Mouse (Mus musculus) lung, embryonic 15.5 days (tissue): ENCODE results near the gene Srd5a1. TPM values are rescaled to one million over a fixed set of nuclear protein-coding genes. Genes with fewer than 3 reads are reported as not detected.

ENCODE experiments used
- ATAC-seq: fragments of 200-750 bp; cut with Nextera tagmentation; 2 replicates; pipeline ENCODE4 v1.8.0; 2017; ENCODE audit warnings: moderate number of reproducible peaks, borderline replicate concordance; ENCODE audit not compliant: low FRiP score, low TSS enrichment; ENCODE audit errors: extremely low read depth
- H3K27ac ChIP-seq: fragments of 300-500 bp; sonication (generic); 2 replicates; pipeline ENCODE4 v1.5.1; 2015; ENCODE audit warnings: moderate library complexity, mild to moderate bottlenecking, inconsistent platforms
- H3K27me3 ChIP-seq: fragments of 300-500 bp; sonication (generic); 2 replicates; pipeline ENCODE4 v1.6.1; 2015; ENCODE audit warnings: inconsistent platforms
- H3K36me3 ChIP-seq: fragments of 300-500 bp; sonication (generic); 2 replicates; pipeline ENCODE4 v1.6.1; 2015; ENCODE audit warnings: inconsistent platforms
- H3K4me1 ChIP-seq: fragments of 300-500 bp; sonication (generic); 2 replicates; pipeline ENCODE4 v1.6.1; 2015; ENCODE audit warnings: inconsistent platforms
- H3K4me2 ChIP-seq: fragments of 300-500 bp; sonication (generic); 2 replicates; pipeline ENCODE4 v1.6.1; 2015; ENCODE audit warnings: inconsistent platforms, mild to moderate bottlenecking, moderate library complexity
- H3K4me3 ChIP-seq: fragments of 300-500 bp; sonication (generic); 2 replicates; pipeline ENCODE4 v1.5.1; 2015; ENCODE audit warnings: mild to moderate bottlenecking, inconsistent platforms
- H3K9ac ChIP-seq: fragments of 300-500 bp; sonication (generic); 2 replicates; pipeline ENCODE4 v1.6.1; 2015; ENCODE audit warnings: inconsistent platforms
- H3K9me3 ChIP-seq: fragments of 300-500 bp; sonication (generic); 2 replicates; pipeline ENCODE4 v1.6.1; 2016; ENCODE audit warnings: inconsistent platforms
- WGBS: fragments of 180-500 bp; shearing (Covaris S2); methylation state at CpG from one replicate; pipeline ENCODE4 v1.1.7; 2015; 5-methylcytosine and 5-hydroxymethylcytosine counted together
- polyA plus RNA-seq: library from polyadenylated mRNA; unstranded; fragments of >200 nt; fragmentation: Nextera tagmentation; extraction: Ambion mirVana; gene quantifications from 2 replicates; pipeline ENCODE4 v1.2.1, GENCODE M21; 2015

Srd5a1 gene
- polyA plus RNA-seq, 1 experiment from 2014 or later: 29.9 TPM

DNA sequence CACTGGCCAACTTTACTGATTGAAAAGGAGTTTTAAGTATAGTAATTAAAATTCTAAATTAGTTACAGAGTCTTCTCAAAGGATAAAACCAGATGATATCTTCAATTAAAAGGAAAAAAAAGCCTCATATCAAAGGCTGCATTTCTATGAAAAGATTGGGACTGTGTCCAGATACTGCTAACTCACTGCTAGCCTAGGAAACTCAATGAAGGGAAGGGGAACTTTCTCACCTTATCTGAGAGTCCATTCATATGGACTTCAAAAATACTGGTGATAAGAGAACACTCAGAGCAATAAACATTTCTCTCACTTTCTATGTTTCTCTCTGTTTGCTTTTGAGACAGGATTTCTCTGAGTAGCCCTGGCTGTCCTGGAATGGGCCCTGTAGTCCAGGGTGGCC lies 46.7 kb downstream of the Srd5a1 start:
- H3K4me3 ChIP-seq: no peak overlapping the region
- ATAC-seq: no peak
- no peaks in the 10 kb centered on the region for H3K27me3 ChIP-seq
- H3K4me1 ChIP-seq: no peaks in the 10 kb centered on the region; the same call in 1 of the 2 replicates
- no peak overlapping the region for H3K9ac ChIP-seq
- no peaks in the 10 kb centered on the region for H3K36me3 ChIP-seq
- H3K27ac ChIP-seq: no peak overlapping the region
- no peaks in the 10 kb centered on the region for H3K9me3 ChIP-seq
- no peak overlapping the region for H3K4me2 ChIP-seq

GRCm38 (mm10) chr13:69563905-69564304 lies 47.3 kb downstream of the Srd5a1 start:
- ATAC-seq: no peak
- Histone ChIP-seq H3K9me3 (no peaks in the 10 kb centered on the region), H3K4me2 (no peak overlapping the region), H3K4me1 (no peaks in the 10 kb centered on the region; the same call in 1 of the 2 replicates), H3K9ac (no peak overlapping the region), H3K27ac (no peak overlapping the region), H3K36me3 (no peaks in the 10 kb centered on the region), H3K27me3 (no peaks in the 10 kb centered on the region), H3K4me3 (no peak overlapping the region)
- 58% methylated on average over 3 of the region's 3 CpGs for WGBS

DNA sequence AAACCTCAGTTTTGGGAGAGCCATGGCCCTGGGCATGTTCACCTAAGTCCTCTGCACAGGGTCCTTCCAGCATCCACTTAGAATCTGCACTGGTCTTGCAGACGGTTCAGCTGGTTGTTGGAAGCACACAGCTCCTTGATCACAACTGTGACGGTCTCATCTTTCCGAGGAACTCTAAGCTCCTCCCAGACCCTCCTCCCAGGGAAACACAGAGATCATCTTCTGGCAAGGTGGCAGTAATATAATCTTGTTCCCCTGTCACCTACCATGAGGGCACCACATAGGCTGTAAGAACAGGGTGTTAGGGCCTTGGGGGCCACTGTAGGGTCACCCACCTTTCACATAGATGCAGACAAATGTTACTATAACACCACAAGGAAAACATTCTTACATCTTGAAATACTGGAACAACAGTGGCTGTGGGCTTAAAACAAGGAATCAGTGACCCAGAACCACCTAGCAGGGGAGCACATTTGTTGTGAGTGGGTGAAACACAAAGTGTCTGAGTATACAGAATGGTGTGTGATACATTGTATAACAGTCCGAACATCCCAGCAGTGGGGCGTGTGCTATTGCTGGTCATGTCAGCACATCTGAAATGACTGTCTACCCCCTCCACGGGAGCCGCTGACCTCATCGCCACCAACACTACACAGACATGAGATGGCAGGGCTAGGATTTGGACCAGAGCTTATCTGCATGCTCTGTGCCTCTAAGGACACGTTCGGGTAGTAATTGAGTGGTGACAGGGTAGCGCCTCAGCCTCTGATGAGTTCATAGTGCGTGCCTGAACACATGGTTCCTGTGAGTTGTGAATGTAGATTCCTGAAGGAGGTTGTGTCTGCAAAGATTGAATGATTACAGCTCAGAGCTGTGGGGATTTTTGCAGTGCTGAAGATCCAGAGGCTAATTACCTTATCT lies 48.3 kb downstream of the Srd5a1 start:
- no peak overlapping the region for H3K27ac ChIP-seq
- no peaks in the 10 kb centered on the region; the same call in 1 of the 2 replicates for H3K4me1 ChIP-seq
- no peak for ATAC-seq
- no peaks in the 10 kb centered on the region for H3K9me3 ChIP-seq
- H3K4me3 ChIP-seq: no peak overlapping the region
- H3K4me2 ChIP-seq: no peak overlapping the region
- 57% methylated on average over 12 of the region's 12 CpGs for WGBS
- no peak overlapping the region for H3K9ac ChIP-seq
- H3K27me3 ChIP-seq: no peaks in the 10 kb centered on the region
- H3K36me3 ChIP-seq: no peaks in the 10 kb centered on the region

GRCm38 (mm10) chr13:69562004-69562403 lies 49.2 kb downstream of the Srd5a1 start:
- WGBS: 82% methylated on average over 9 of the region's 9 CpGs
- Histone ChIP-seq H3K9ac (no peak overlapping the region), H3K27ac (no peak overlapping the region), H3K4me3 (no peak overlapping the region), H3K27me3 (no peaks in the 10 kb centered on the region), H3K4me1 (no peaks in the 10 kb centered on the region; the same call in 1 of the 2 replicates), H3K9me3 (no peaks in the 10 kb centered on the region), H3K36me3 (no peaks in the 10 kb centered on the region), H3K4me2 (no peak overlapping the region)
- ATAC-seq: no peak

DNA sequence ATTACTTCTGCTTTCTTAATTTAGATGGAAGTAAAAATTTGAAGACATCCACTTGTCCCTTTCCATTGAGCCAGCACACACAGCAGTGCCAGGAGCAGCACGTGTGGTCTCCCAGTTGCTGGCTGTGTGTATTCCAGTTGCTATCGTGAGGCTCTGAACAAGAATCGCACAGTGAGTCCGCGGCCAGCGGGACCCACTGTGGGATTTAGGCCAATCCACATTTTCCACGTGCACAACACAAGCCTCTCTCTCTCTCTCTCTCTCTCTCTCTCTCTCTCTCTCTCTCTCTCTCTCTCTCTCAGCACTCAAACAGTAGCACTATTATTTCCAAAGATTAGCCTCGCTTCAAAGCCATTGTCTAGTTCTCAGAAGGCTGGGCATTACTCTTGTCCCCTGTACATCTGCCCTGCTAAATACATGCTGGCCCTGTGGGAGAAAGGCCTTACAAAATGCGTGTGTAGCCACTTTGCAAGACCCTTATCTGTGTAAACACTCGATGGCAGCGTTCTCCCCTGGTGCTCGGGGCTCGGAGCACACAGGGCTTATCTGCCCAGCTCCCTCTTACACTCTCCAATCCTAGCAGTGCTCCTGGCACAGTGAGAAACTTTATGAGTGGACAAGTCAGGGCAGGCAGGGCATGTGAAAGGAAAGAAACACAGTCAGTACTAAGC lies 51.8 kb downstream of the Srd5a1 start:
- Histone ChIP-seq H3K36me3 (no peaks in the 10 kb centered on the region), H3K4me1 (no peaks in the 10 kb centered on the region; the same call in 1 of the 2 replicates), H3K9ac (no peak overlapping the region), H3K9me3 (no peaks in the 10 kb centered on the region), H3K4me3 (no peak overlapping the region), H3K4me2 (no peak overlapping the region), H3K27ac (no peak overlapping the region), H3K27me3 (no peaks in the 10 kb centered on the region)
- no peak for ATAC-seq
- WGBS: 41% methylated on average over 13 of the region's 13 CpGs

DNA sequence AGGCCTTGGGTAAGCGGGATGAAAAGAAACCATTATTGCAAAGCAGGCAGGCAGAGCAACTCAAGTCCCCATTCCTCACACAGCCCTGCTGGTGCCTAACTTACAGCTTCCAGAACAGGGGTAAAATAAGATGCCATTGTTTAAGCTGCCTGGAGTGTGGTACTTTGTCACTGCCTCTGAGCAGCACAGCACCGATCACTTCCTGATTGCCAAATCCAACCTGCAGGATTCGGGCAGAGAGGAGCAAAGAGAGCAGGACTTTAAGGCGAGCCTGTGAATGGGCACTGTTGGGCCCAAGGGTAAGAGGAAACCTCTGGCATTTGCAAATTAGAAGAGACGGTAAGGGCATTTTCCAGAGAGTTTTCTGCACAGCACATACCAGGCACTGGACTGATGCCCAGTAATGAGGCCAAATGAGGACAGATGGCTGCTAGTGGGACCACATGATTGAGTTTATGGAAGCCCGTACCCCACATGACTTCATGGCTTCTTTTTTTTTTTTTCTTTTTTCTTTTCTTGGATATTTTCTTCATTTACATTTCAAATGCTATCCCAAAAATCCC lies 53.1 kb downstream of the Srd5a1 start:
- H3K4me3 ChIP-seq: no peak overlapping the region
- H3K4me1 ChIP-seq: no peaks in the 10 kb centered on the region; the same call in 1 of the 2 replicates
- H3K9me3 ChIP-seq: no peaks in the 10 kb centered on the region
- H3K27ac ChIP-seq: no peak overlapping the region
- no peak overlapping the region for H3K4me2 ChIP-seq
- no peaks in the 10 kb centered on the region for H3K36me3 ChIP-seq
- WGBS: 70% methylated on average over 6 of the region's 6 CpGs
- no peaks in the 10 kb centered on the region for H3K27me3 ChIP-seq
- ATAC-seq: no peak
- H3K9ac ChIP-seq: no peak overlapping the region

GRCm38 (mm10) chr13:69556728-69557127 lies 54.5 kb downstream of the Srd5a1 start:
- H3K4me2 ChIP-seq: no peak overlapping the region
- H3K27ac ChIP-seq: no peak overlapping the region
- ATAC-seq: no peak
- no peaks in the 10 kb centered on the region for H3K27me3 ChIP-seq
- H3K36me3 ChIP-seq: no peaks in the 10 kb centered on the region
- H3K9ac ChIP-seq: no peak overlapping the region
- H3K4me3 ChIP-seq: no peak overlapping the region
- no peaks in the 10 kb centered on the region; the same call in 1 of the 2 replicates for H3K4me1 ChIP-seq
- no peaks in the 10 kb centered on the region for H3K9me3 ChIP-seq

GRCm38 (mm10) chr13:69555957-69556482 lies 55.2 kb downstream of the Srd5a1 start:
- 70% methylated on average over 6 of the region's 6 CpGs for WGBS
- H3K4me2 ChIP-seq: no peak overlapping the region
- H3K4me1 ChIP-seq: no peaks in the 10 kb centered on the region; the same call in 1 of the 2 replicates
- ATAC-seq: no peak
- no peak overlapping the region for H3K9ac ChIP-seq
- no peaks in the 10 kb centered on the region for H3K9me3 ChIP-seq
- no peak overlapping the region for H3K4me3 ChIP-seq
- H3K27ac ChIP-seq: no peak overlapping the region
- no peaks in the 10 kb centered on the region for H3K36me3 ChIP-seq
- H3K27me3 ChIP-seq: no peaks in the 10 kb centered on the region

DNA sequence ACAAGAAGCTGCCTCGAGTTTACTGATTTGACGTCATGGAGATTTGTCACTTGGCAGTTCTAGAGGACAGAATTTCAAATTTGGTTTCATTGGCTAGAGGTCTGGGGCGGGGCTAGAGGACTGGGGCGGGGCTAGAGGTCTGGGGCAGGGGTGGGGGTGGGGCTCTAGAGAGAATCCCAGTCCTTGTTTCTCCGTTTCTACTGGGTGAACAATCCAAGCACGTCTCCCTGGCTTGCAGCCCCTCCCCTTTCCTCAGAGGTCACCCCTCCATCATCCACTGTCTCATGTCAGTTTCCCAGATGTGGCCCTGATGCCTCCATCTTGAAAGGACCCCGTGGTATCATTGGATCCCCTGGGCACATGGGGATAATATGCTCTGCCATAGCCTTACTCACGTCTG lies 56.2 kb downstream of the Srd5a1 start:
- WGBS: 21% methylated on average over 8 of the region's 8 CpGs
- Histone ChIP-seq H3K4me2 (no peak overlapping the region), H3K4me1 (no peaks in the 10 kb centered on the region; the same call in 1 of the 2 replicates), H3K27me3 (no peaks in the 10 kb centered on the region), H3K27ac (no peak overlapping the region), H3K9ac (no peak overlapping the region), H3K9me3 (no peaks in the 10 kb centered on the region), H3K4me3 (no peak overlapping the region), H3K36me3 (no peaks in the 10 kb centered on the region)
- no peak for ATAC-seq

- H3K27me3 ChIP-seq: no peaks in the 10 kb centered on the region
- no peak for ATAC-seq
- no peak overlapping the region for H3K27ac ChIP-seq
- 74% methylated on average over 9 of the region's 9 CpGs for WGBS
- no peak overlapping the region for H3K4me3 ChIP-seq
- no peak overlapping the region for H3K4me2 ChIP-seq
- H3K4me1 ChIP-seq: no peaks in the 10 kb centered on the region
- H3K36me3 ChIP-seq: no peaks in the 10 kb centered on the region
- H3K9ac ChIP-seq: no peak overlapping the region
- H3K9me3 ChIP-seq: no peaks in the 10 kb centered on the region
These were observed 57.0 kb downstream of the Srd5a1 start for GRCm38 (mm10) chr13:69554255-69554654.

GRCm38 (mm10) chr13:69553024-69553423 lies 58.2 kb downstream of the Srd5a1 start:
- Histone ChIP-seq H3K36me3 (no peaks in the 10 kb centered on the region), H3K4me3 (no peak overlapping the region), H3K4me2 (no peak overlapping the region), H3K9ac (no peak overlapping the region), H3K9me3 (no peaks in the 10 kb centered on the region), H3K4me1 (no peaks in the 10 kb centered on the region), H3K27ac (no peak overlapping the region), H3K27me3 (no peaks in the 10 kb centered on the region)
- 19% methylated on average over 5 of the region's 5 CpGs for WGBS
- ATAC-seq: no peak

GRCm38 (mm10) chr13:69550831-69551230 lies 60.4 kb downstream of the Srd5a1 start:
- Histone ChIP-seq H3K9me3 (no peaks in the 10 kb centered on the region), H3K27me3 (no peaks in the 10 kb centered on the region), H3K36me3 (no peaks in the 10 kb centered on the region), H3K4me1 (no peaks in the 10 kb centered on the region), H3K9ac (no peak overlapping the region), H3K4me3 (no peak overlapping the region), H3K4me2 (no peak overlapping the region), H3K27ac (no peak overlapping the region)
- ATAC-seq: no peak
- whole genome bisulfite sequencing: 77% methylated on average over 2 of the region's 2 CpGs
